In the genomic region with DNA sequence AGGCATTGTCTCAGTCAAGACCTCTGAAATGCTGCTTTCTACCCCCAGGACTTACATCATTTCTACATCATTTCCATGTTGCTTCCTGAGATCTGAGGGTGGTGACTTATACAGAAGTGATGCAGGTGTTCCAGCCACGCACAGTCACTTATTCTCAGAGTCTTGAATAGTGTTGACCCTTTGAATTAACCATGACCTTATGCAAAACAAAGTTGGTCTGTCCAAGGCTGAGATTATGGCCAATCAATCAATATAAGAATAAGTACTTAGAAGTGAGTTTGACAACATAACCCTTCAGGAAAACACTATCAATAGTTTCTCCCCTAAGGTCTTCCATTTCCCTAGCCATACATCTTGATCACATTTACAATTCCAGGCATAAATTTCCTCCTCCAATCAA, we compare ENCODE assay signal across 24 mouse cellular contexts.
DNase-seq lines count a peak whose midpoint lies in the region; ATAC-seq and TF ChIP-seq lines count a peak whose summit lies in the region.
"Had no signal": no experiment of that assay in that cellular context is flagged by ENCODE, and none has a peak within 500 bp of the region (broad histone marks: within the 10 kb centered on the region; RNA-seq: fewer than 3 reads in every experiment).

No protein-coding gene starts in this region.

- peak overlapping the region; percentile 8; the same call in 1 of the 2 replicates for H3K27ac ChIP-seq in hindbrain, embryonic 10.5 days
- H3K27ac ChIP-seq in hindbrain, postnatal 0 days: no peak overlapping the region
- no peak overlapping the region for H3K27ac ChIP-seq in hindbrain, embryonic 12.5 days
- no peak overlapping the region for H3K27ac ChIP-seq in hindbrain, embryonic 16.5 days (ENCODE audit: low read depth, low read length)
- peak overlapping the region; percentile 19; the same call in 1 of the 2 replicates for H3K27ac ChIP-seq in midbrain, embryonic 13.5 days
- no peak overlapping the region for H3K27ac ChIP-seq in midbrain, embryonic 15.5 days
- no peak overlapping the region for H3K27ac ChIP-seq in neural tube, embryonic 11.5 days (ENCODE audit: low read depth, low read length)
- no peak overlapping the region for H3K27ac ChIP-seq in neural tube, embryonic 15.5 days (replicated peaks)
- H3K27ac ChIP-seq: embryonic facial prominence, embryonic 13.5 days; embryonic facial prominence, embryonic 15.5 days; forebrain, embryonic 10.5 days; forebrain, embryonic 13.5 days; forebrain, embryonic 15.5 days had no signal

- DNase-seq in hindbrain, embryonic 10.5 days (ENCODE audit: low spot score): no peak
- DNase-seq in hindbrain, postnatal 0 days (ENCODE audit: low spot score): no peak
- DNase-seq in neural tube, embryonic 11.5 days (ENCODE audit: low spot score): no peak
- DNase-seq: adrenal gland, adult 2 months; adrenal gland, postnatal 10 days; adrenal gland, postnatal 25 days; cerebellum, adult 11 months; cerebellum, adult 18-20 months; cerebellum, adult 8-10 months; cerebellum, adult 9-11 months; cerebellum, postnatal 14 days; cerebellum, postnatal 36 days; embryo, embryonic 11 days had no signal

- no peak for ATAC-seq in hindbrain, postnatal 0 days
- ATAC-seq in hindbrain, embryonic 12.5 days (ENCODE audit: low FRiP score): peak; percentile 26; the same call in 1 of the 2 replicates
- ATAC-seq in hindbrain, embryonic 16.5 days: no peak
- no peak for ATAC-seq in midbrain, embryonic 13.5 days
- no peak for ATAC-seq in midbrain, embryonic 15.5 days (replicated peaks)
- ATAC-seq in neural tube, embryonic 11.5 days (ENCODE audit: insufficient read depth, low FRiP score, low TSS enrichment): peak; percentile 51
- ATAC-seq in neural tube, embryonic 15.5 days (ENCODE audit: low FRiP score): no peak

- 71% methylated on average over 1 of the region's 1 CpGs for WGBS in hindbrain, embryonic 10.5 days
- 54% methylated on average over 1 of the region's 1 CpGs for WGBS in hindbrain, postnatal 0 days
- WGBS in hindbrain, embryonic 12.5 days: 45% methylated on average over 1 of the region's 1 CpGs
- WGBS in hindbrain, embryonic 16.5 days: 52% methylated on average over 1 of the region's 1 CpGs
- 61% methylated on average over 1 of the region's 1 CpGs for WGBS in midbrain, embryonic 13.5 days
- 63% methylated on average over 1 of the region's 1 CpGs for WGBS in midbrain, embryonic 15.5 days
- WGBS in neural tube, embryonic 11.5 days: 40% methylated on average over 1 of the region's 1 CpGs
- WGBS in neural tube, embryonic 15.5 days: 39% methylated on average over 1 of the region's 1 CpGs

- no peak overlapping the region for H3K4me2 ChIP-seq in hindbrain, postnatal 0 days (ENCODE audit: low read depth, low read length)
- H3K4me2 ChIP-seq in hindbrain, embryonic 12.5 days (replicated peaks): no peak overlapping the region
- H3K4me2 ChIP-seq in hindbrain, embryonic 16.5 days (ENCODE audit: low read length): no peak overlapping the region
- no peak overlapping the region for H3K4me2 ChIP-seq in midbrain, embryonic 13.5 days (replicated peaks)
- H3K4me2 ChIP-seq in midbrain, embryonic 15.5 days: no peak overlapping the region
- no peak overlapping the region for H3K4me2 ChIP-seq in neural tube, embryonic 11.5 days (ENCODE audit: low read depth)
- no peak overlapping the region for H3K4me2 ChIP-seq in neural tube, embryonic 15.5 days
- H3K4me2 ChIP-seq: embryonic facial prominence, embryonic 13.5 days; embryonic facial prominence, embryonic 15.5 days; forebrain, embryonic 13.5 days; forebrain, embryonic 15.5 days had no signal

- no peaks in the 10 kb centered on the region for H3K27me3 ChIP-seq in hindbrain, embryonic 10.5 days (ENCODE audit: insufficient read depth, poor library complexity, severe bottlenecking)
- H3K27me3 ChIP-seq in hindbrain, postnatal 0 days (ENCODE audit: insufficient read depth, low read length): no peaks in the 10 kb centered on the region
- H3K27me3 ChIP-seq in hindbrain, embryonic 12.5 days: no peaks in the 10 kb centered on the region
- H3K27me3 ChIP-seq in hindbrain, embryonic 16.5 days (replicated peaks; ENCODE audit: control insufficient read depth, insufficient read depth, low read length): no peaks in the 10 kb centered on the region
- no peaks in the 10 kb centered on the region for H3K27me3 ChIP-seq in midbrain, embryonic 13.5 days
- no peaks in the 10 kb centered on the region for H3K27me3 ChIP-seq in midbrain, embryonic 15.5 days (replicated peaks)
- H3K27me3 ChIP-seq in neural tube, embryonic 11.5 days (ENCODE audit: control insufficient read depth, insufficient read depth, low read length): no peaks in the 10 kb centered on the region
- H3K27me3 ChIP-seq in neural tube, embryonic 15.5 days (replicated peaks): no peaks in the 10 kb centered on the region
- H3K27me3 ChIP-seq: embryonic facial prominence, embryonic 13.5 days; embryonic facial prominence, embryonic 15.5 days; forebrain, embryonic 13.5 days; forebrain, embryonic 15.5 days had no signal

- no peaks in the 10 kb centered on the region for H3K36me3 ChIP-seq in hindbrain, embryonic 10.5 days
- no peaks in the 10 kb centered on the region for H3K36me3 ChIP-seq in hindbrain, postnatal 0 days (ENCODE audit: insufficient read depth, low read length)
- no peaks in the 10 kb centered on the region for H3K36me3 ChIP-seq in hindbrain, embryonic 12.5 days
- H3K36me3 ChIP-seq in hindbrain, embryonic 16.5 days (ENCODE audit: control insufficient read depth, insufficient read depth, low read length): no peaks in the 10 kb centered on the region
- no peaks in the 10 kb centered on the region for H3K36me3 ChIP-seq in midbrain, embryonic 13.5 days
- no peaks in the 10 kb centered on the region for H3K36me3 ChIP-seq in midbrain, embryonic 15.5 days (replicated peaks)
- H3K36me3 ChIP-seq in neural tube, embryonic 11.5 days (ENCODE audit: control insufficient read depth, insufficient read depth, low read length): no peaks in the 10 kb centered on the region
- H3K36me3 ChIP-seq in neural tube, embryonic 15.5 days: no peaks in the 10 kb centered on the region
- H3K36me3 ChIP-seq: embryonic facial prominence, embryonic 13.5 days; embryonic facial prominence, embryonic 15.5 days; forebrain, embryonic 10.5 days; forebrain, embryonic 15.5 days had no signal

- H3K4me1 ChIP-seq in hindbrain, embryonic 10.5 days (replicated peaks): peaks cover 20% of the 10 kb centered on the region
- H3K4me1 ChIP-seq in hindbrain, postnatal 0 days (ENCODE audit: insufficient read depth, low read length): no peaks in the 10 kb centered on the region
- H3K4me1 ChIP-seq in hindbrain, embryonic 12.5 days: no peaks in the 10 kb centered on the region
- no peaks in the 10 kb centered on the region for H3K4me1 ChIP-seq in hindbrain, embryonic 16.5 days (ENCODE audit: control insufficient read depth, insufficient read depth, low read depth, low read length)
- peaks cover 5% of the 10 kb centered on the region; the same call in 1 of the 2 replicates for H3K4me1 ChIP-seq in midbrain, embryonic 13.5 days (replicated peaks)
- peaks cover 3% of the 10 kb centered on the region; the same call in 1 of the 2 replicates for H3K4me1 ChIP-seq in midbrain, embryonic 15.5 days
- peaks cover 5% of the 10 kb centered on the region; the same call in 1 of the 2 replicates for H3K4me1 ChIP-seq in neural tube, embryonic 11.5 days (ENCODE audit: control insufficient read depth, insufficient read depth, low read length)
- H3K4me1 ChIP-seq in neural tube, embryonic 15.5 days: no peaks in the 10 kb centered on the region
- H3K4me1 ChIP-seq: embryonic facial prominence, embryonic 13.5 days; embryonic facial prominence, embryonic 15.5 days; forebrain, embryonic 10.5 days; forebrain, embryonic 13.5 days; forebrain, embryonic 15.5 days had no signal

- H3K9ac ChIP-seq in hindbrain, postnatal 0 days (replicated peaks; ENCODE audit: low read length): no peak overlapping the region
- H3K9ac ChIP-seq in hindbrain, embryonic 12.5 days: no peak overlapping the region
- no peak overlapping the region for H3K9ac ChIP-seq in hindbrain, embryonic 16.5 days (ENCODE audit: low read depth, low read length)
- H3K9ac ChIP-seq in midbrain, embryonic 13.5 days (replicated peaks): no peak overlapping the region
- H3K9ac ChIP-seq in midbrain, embryonic 15.5 days: no peak overlapping the region
- no peak overlapping the region for H3K9ac ChIP-seq in neural tube, embryonic 11.5 days (ENCODE audit: low read length)
- H3K9ac ChIP-seq in neural tube, embryonic 15.5 days (replicated peaks): no peak overlapping the region
- H3K9ac ChIP-seq: embryonic facial prominence, embryonic 13.5 days; embryonic facial prominence, embryonic 15.5 days; forebrain, embryonic 13.5 days; forebrain, embryonic 15.5 days had no signal

- H3K4me3 ChIP-seq in hindbrain, embryonic 10.5 days: no peak overlapping the region
- H3K4me3 ChIP-seq in hindbrain, postnatal 0 days (ENCODE audit: low read length): no peak overlapping the region
- no peak overlapping the region for H3K4me3 ChIP-seq in hindbrain, embryonic 12.5 days
- H3K4me3 ChIP-seq in hindbrain, embryonic 16.5 days (ENCODE audit: low read length): no peak overlapping the region
- H3K4me3 ChIP-seq in midbrain, embryonic 13.5 days (replicated peaks): no peak overlapping the region
- no peak overlapping the region for H3K4me3 ChIP-seq in midbrain, embryonic 15.5 days
- no peak overlapping the region for H3K4me3 ChIP-seq in neural tube, embryonic 11.5 days (ENCODE audit: low read depth, low read length)
- H3K4me3 ChIP-seq in neural tube, embryonic 15.5 days (replicated peaks): no peak overlapping the region
- H3K4me3 ChIP-seq: embryonic facial prominence, embryonic 13.5 days; embryonic facial prominence, embryonic 15.5 days; erythroblast, embryonic 14.5 days; forebrain, embryonic 10.5 days; forebrain, embryonic 13.5 days; forebrain, embryonic 15.5 days had no signal

- TF ChIP-seq CTCF in hindbrain, postnatal 0 days (IDR thresholded peaks at IDR 0.05; ENCODE audit: low read depth): no peak

- H3K9me3 ChIP-seq in hindbrain, embryonic 10.5 days: no peaks in the 10 kb centered on the region
- no peaks in the 10 kb centered on the region for H3K9me3 ChIP-seq in hindbrain, postnatal 0 days (ENCODE audit: low read length)
- H3K9me3 ChIP-seq in hindbrain, embryonic 12.5 days (replicated peaks): no peaks in the 10 kb centered on the region
- no peaks in the 10 kb centered on the region for H3K9me3 ChIP-seq in hindbrain, embryonic 16.5 days (ENCODE audit: control insufficient read depth, low read length)
- H3K9me3 ChIP-seq in midbrain, embryonic 13.5 days: no peaks in the 10 kb centered on the region
- no peaks in the 10 kb centered on the region for H3K9me3 ChIP-seq in midbrain, embryonic 15.5 days
- H3K9me3 ChIP-seq in neural tube, embryonic 11.5 days (ENCODE audit: control insufficient read depth, low read length): no peaks in the 10 kb centered on the region
- H3K9me3 ChIP-seq in neural tube, embryonic 15.5 days (replicated peaks): no peaks in the 10 kb centered on the region
- H3K9me3 ChIP-seq: embryonic facial prominence, embryonic 13.5 days; embryonic facial prominence, embryonic 15.5 days; forebrain, embryonic 10.5 days; forebrain, embryonic 13.5 days; forebrain, embryonic 15.5 days had no signal

Comparison
In these comparisons a context has a peak if more than half of its experiments do, and no peak if none do; other contexts are left out.
1. H3K27ac ChIP-seq: peak in hindbrain, embryonic 10.5 days (single experiment) and midbrain, embryonic 13.5 days (single experiment); none in hindbrain, postnatal 0 days (single experiment), hindbrain, embryonic 12.5 days (single experiment), hindbrain, embryonic 16.5 days (single experiment), midbrain, embryonic 15.5 days (single experiment), neural tube, embryonic 11.5 days (single experiment) and neural tube, embryonic 15.5 days (single experiment).
2. ATAC-seq: peak in hindbrain, embryonic 12.5 days (single experiment) and neural tube, embryonic 11.5 days (single experiment); none in hindbrain, postnatal 0 days (single experiment), hindbrain, embryonic 16.5 days (single experiment), midbrain, embryonic 13.5 days (single experiment), midbrain, embryonic 15.5 days (single experiment) and neural tube, embryonic 15.5 days (single experiment).